Mouse (Mus musculus): ENCODE measurements at regions not wholly inside any gene's neighbourhood (a gene's known extent, or its start where the extent isn't known, plus 50 kb on each side); places are given as distances from the start of the nearest gene placed in this dataset.

GRCm38 (mm10) chr15:67361012-67361571, 860.4 kb upstream of the Lrrc6 start:
- TF ChIP-seq CTCF (IDR thresholded peaks at IDR 0.05; ENCODE audit: insufficient read depth, low read depth, low read length) (no peak), POLR2A (IDR thresholded peaks at IDR 0.05; ENCODE audit: insufficient read depth, low read depth, low read length) (no peak)
